Mouse (Mus musculus) embryonic facial prominence, embryonic 10.5 days (tissue): ENCODE results near the gene Dmgdh. TPM values are rescaled to one million over a fixed set of nuclear protein-coding genes. Genes with fewer than 3 reads are reported as not detected.

Experiments used
- DNase-seq: peaks from one replicate; pipeline ENCODE4 v3.0.0-alpha.2; 2017; ENCODE audit warnings: low spot score
- H3K27ac ChIP-seq: fragments of 300-500 bp; sonication (generic); replicated peaks from 2 replicates; pipeline ENCODE4 v1.5.1; 2016; ENCODE audit warnings: mild to moderate bottlenecking
- H3K27me3 ChIP-seq: fragments of 300-500 bp; sonication (generic); replicated peaks from 2 replicates; pipeline ENCODE4 v1.6.1; 2016; ENCODE audit warnings: low read depth, mild to moderate bottlenecking; ENCODE audit not compliant: poor library complexity, severe bottlenecking
- H3K36me3 ChIP-seq: fragments of 300-500 bp; sonication (generic); replicated peaks from 2 replicates; pipeline ENCODE4 v1.6.1; 2016; ENCODE audit warnings: mild to moderate bottlenecking, moderate library complexity
- H3K4me1 ChIP-seq: fragments of 300-500 bp; sonication (generic); 2 replicates; pipeline ENCODE4 v1.6.1; 2016
- H3K4me3 ChIP-seq: fragments of 300-500 bp; sonication (generic); 2 replicates; pipeline ENCODE4 v1.5.1; 2016; ENCODE audit warnings: mild to moderate bottlenecking, moderate library complexity
- H3K9me3 ChIP-seq: fragments of 300-500 bp; sonication (generic); 2 replicates; pipeline ENCODE4 v1.6.1; 2016; ENCODE audit warnings: mild to moderate bottlenecking
- WGBS: fragments of 180-500 bp; shearing (Covaris S2); methylation state at CpG from one replicate; pipeline ENCODE4 v1.1.7; 2016; 5-methylcytosine and 5-hydroxymethylcytosine counted together
- polyA plus RNA-seq: library from polyadenylated mRNA; unstranded; fragments of >200 nt; fragmentation: Nextera tagmentation; extraction: Ambion mirVana; gene quantifications from 2 replicates; pipeline ENCODE4 v1.2.1, GENCODE M21; 2016

The Dmgdh gene
- polyA plus RNA-seq, 1 experiment from 2014 or later: 0.06 TPM

GRCm38 (mm10) chr13:93761831-93762230, 87.6 kb downstream of the Dmgdh start:
- Histone ChIP-seq H3K9me3 (no peaks in the 10 kb centered on the region), H3K36me3 (no peaks in the 10 kb centered on the region), H3K27me3 (no peaks in the 10 kb centered on the region), H3K4me1 (no peaks in the 10 kb centered on the region), H3K27ac (no peak overlapping the region), H3K4me3 (no peak overlapping the region)
- no peak for DNase-seq
- WGBS: 91% methylated on average over 8 of the region's 8 CpGs

DNA sequence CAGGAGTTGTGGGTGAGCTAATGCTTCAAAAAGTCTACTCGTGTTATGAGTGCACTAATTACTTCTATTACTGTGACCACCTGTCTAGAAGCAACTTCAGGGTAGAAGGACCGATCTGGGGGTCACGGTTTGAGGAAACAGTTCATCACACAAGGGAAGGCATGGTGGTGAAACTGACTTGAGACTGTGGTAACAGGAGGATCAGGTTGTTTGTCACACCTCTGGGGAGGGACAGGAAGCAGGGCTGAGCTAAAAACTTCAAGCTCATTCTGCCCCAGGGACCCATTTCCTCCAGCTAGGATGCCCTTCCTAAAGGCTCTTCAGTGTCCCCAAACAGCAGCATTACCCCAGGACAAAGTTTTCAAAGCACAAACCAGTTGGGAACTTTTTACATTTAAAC, 88.6 kb downstream of the Dmgdh start:
- Histone ChIP-seq H3K4me3 (no peak overlapping the region), H3K4me1 (no peaks in the 10 kb centered on the region), H3K27me3 (no peaks in the 10 kb centered on the region), H3K36me3 (no peaks in the 10 kb centered on the region), H3K27ac (no peak overlapping the region), H3K9me3 (no peaks in the 10 kb centered on the region)
- WGBS: 88% methylated on average over 3 of the region's 3 CpGs
- DNase-seq: no peak

- no peaks in the 10 kb centered on the region for H3K9me3 ChIP-seq
- DNase-seq: no peak
- 89% methylated on average over 13 of the region's 13 CpGs for WGBS
- no peak overlapping the region for H3K27ac ChIP-seq
- H3K4me1 ChIP-seq: no peaks in the 10 kb centered on the region
- peaks cover 5% of the 10 kb centered on the region; the same call in 1 of the 2 replicates for H3K27me3 ChIP-seq
- no peak overlapping the region for H3K4me3 ChIP-seq
- no peaks in the 10 kb centered on the region for H3K36me3 ChIP-seq
These were observed 90.2 kb downstream of the Dmgdh start for GRCm38 (mm10) chr13:93764321-93764973.

DNA sequence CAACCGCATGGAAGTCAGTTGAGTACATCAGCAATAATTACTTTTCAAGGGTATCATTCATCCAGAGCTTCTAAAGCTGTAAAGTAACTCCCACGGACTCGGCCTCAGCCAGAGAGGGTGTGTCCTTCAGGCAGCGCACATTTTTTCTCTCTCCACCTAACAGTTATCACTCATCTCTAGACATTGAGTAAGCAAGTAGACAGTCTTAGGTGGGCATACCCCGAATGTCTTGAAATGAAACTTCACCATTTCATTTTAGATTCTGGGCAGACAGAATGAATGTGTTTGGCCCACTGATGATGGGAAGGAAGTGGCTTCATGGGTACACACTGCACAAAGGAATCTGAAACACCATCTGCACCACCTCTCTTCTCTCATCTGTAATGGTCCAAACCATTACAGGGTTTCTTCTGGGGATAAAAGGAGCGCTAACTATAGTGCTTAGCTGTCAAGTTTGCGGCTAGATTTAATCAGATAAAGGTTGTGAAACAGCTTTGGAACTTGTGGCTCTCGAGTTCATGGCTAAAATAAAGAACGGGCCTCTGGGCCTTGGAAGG, 96.9 kb downstream of the Dmgdh start:
- H3K9me3 ChIP-seq: no peaks in the 10 kb centered on the region
- H3K4me3 ChIP-seq: peak overlapping the region; percentile 74
- no peaks in the 10 kb centered on the region for H3K36me3 ChIP-seq
- H3K27me3 ChIP-seq: peaks cover 17% of the 10 kb centered on the region
- DNase-seq: no peak
- WGBS: 43% methylated on average over 9 of the region's 9 CpGs
- H3K27ac ChIP-seq: peak overlapping the region; percentile 93
- H3K4me1 ChIP-seq: peaks cover 18% of the 10 kb centered on the region

DNA sequence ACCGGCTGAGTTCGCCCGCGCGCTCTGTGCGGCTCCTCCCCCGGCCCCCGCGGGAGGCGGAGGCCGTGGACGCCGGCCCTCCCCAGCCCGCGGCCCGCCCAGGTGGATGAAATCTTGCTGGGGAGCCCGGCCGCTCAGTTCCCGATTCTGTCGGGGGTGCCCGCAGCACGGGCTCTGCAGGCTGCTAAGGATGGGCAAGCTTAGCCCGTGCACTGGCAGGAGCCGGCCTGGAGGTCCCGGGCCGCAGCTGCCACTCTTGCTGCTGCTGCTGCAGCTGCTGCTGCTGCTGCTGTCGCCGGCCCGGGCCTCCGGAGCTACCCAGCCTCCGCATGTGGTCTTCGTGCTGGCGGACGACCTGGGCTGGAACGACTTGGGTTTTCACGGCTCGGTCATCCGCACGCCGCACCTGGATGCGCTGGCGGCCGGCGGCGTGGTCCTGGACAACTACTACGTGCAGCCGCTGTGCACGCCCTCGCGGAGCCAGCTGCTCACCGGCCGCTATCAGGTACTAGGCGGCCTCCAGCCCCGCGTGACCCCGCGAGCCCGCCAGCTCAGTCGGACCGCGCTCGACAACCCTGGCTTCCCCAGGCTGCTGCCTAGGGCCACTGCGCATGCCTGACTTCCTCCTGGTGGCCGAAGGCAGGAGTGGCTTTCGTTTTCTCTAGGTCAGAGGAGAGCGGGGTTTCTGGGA, 97.5 kb downstream of the Dmgdh start, which contains the start of gene Arsb:
TSS of gene Arsb (plus strand) at position 43 of the 691 bp plus-strand sequence.
- H3K27ac ChIP-seq: peak within 1 kb of the TSS; percentile 93
- H3K4me3 ChIP-seq: peak within 1 kb of the TSS; percentile 74
- no peaks in the 10 kb centered on the region for H3K36me3 ChIP-seq
- H3K4me1 ChIP-seq: peaks cover 18% of the 10 kb centered on the region
- under 1% methylated on average over 66 of the region's 66 CpGs for WGBS
- no peaks in the 10 kb centered on the region for H3K9me3 ChIP-seq
- peak; percentile 90 for DNase-seq
- H3K27me3 ChIP-seq: peaks cover 17% of the 10 kb centered on the region

GRCm38 (mm10) chr13:93772279-93772636, 98.0 kb downstream of the Dmgdh start:
- 39% methylated on average over 8 of the region's 8 CpGs for WGBS
- Histone ChIP-seq H3K27ac (peak overlapping the region; percentile 93), H3K9me3 (no peaks in the 10 kb centered on the region), H3K36me3 (no peaks in the 10 kb centered on the region), H3K4me3 (peak overlapping the region; percentile 74), H3K4me1 (peaks cover 18% of the 10 kb centered on the region), H3K27me3 (peaks cover 17% of the 10 kb centered on the region)
- DNase-seq: no peak

DNA sequence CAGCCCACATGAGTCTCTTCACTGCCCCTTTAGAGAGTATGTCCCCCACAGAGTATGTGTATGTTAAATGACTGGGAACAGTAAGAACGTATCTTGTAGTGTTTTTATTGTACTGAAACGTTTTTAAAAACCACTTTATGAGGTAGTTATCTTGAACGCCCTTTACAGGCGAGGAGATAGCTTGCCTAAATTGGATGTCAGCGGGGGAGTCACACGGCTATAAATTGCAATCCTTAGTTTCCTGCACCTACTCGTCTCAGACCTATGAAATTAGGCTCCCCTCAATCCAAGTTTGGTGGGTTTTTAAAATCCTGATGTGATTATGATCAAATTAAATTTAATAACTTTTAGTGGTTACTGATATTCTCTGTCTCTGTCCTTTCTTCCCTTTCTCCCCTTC, 98.6 kb downstream of the Dmgdh start:
- Histone ChIP-seq H3K4me3 (no peak overlapping the region), H3K9me3 (no peaks in the 10 kb centered on the region), H3K27ac (no peak overlapping the region), H3K36me3 (no peaks in the 10 kb centered on the region), H3K27me3 (peaks cover 17% of the 10 kb centered on the region), H3K4me1 (peaks cover 18% of the 10 kb centered on the region)
- 86% methylated on average over 7 of the region's 7 CpGs for WGBS
- no peak for DNase-seq

- WGBS: 71% methylated on average over 7 of the region's 7 CpGs
- H3K4me3 ChIP-seq: no peak overlapping the region
- H3K4me1 ChIP-seq: peaks cover 18% of the 10 kb centered on the region
- H3K36me3 ChIP-seq: no peaks in the 10 kb centered on the region
- DNase-seq: no peak
- peaks cover 17% of the 10 kb centered on the region for H3K27me3 ChIP-seq
- H3K9me3 ChIP-seq: no peaks in the 10 kb centered on the region
- no peak overlapping the region for H3K27ac ChIP-seq
These were observed 99.6 kb downstream of the Dmgdh start for GRCm38 (mm10) chr13:93773704-93774315.

GRCm38 (mm10) chr13:93782823-93783222, 108.6 kb downstream of the Dmgdh start:
- Histone ChIP-seq H3K9me3 (peaks cover 3% of the 10 kb centered on the region; the same call in 1 of the 2 replicates), H3K4me1 (no peaks in the 10 kb centered on the region), H3K4me3 (no peak overlapping the region), H3K27me3 (no peaks in the 10 kb centered on the region), H3K36me3 (no peaks in the 10 kb centered on the region), H3K27ac (no peak overlapping the region)
- DNase-seq: no peak
- WGBS: 87% methylated on average over 5 of the region's 5 CpGs

- H3K27me3 ChIP-seq: no peaks in the 10 kb centered on the region
- peaks cover 3% of the 10 kb centered on the region; the same call in 1 of the 2 replicates for H3K9me3 ChIP-seq
- DNase-seq: peak; percentile 14
- H3K27ac ChIP-seq: no peak overlapping the region
- no peaks in the 10 kb centered on the region for H3K36me3 ChIP-seq
- 77% methylated on average over 3 of the region's 3 CpGs for WGBS
- H3K4me3 ChIP-seq: no peak overlapping the region
- H3K4me1 ChIP-seq: no peaks in the 10 kb centered on the region
These were observed 111.1 kb downstream of the Dmgdh start for GRCm38 (mm10) chr13:93785329-93785728.

- no peak overlapping the region for H3K27ac ChIP-seq
- H3K4me3 ChIP-seq: no peak overlapping the region
- H3K9me3 ChIP-seq: peaks cover 3% of the 10 kb centered on the region; the same call in 1 of the 2 replicates
- 85% methylated on average over 2 of the region's 2 CpGs for WGBS
- H3K27me3 ChIP-seq: no peaks in the 10 kb centered on the region
- no peaks in the 10 kb centered on the region for H3K36me3 ChIP-seq
- H3K4me1 ChIP-seq: no peaks in the 10 kb centered on the region
- DNase-seq: no peak
These were observed 111.8 kb downstream of the Dmgdh start for GRCm38 (mm10) chr13:93786051-93786450.

DNA sequence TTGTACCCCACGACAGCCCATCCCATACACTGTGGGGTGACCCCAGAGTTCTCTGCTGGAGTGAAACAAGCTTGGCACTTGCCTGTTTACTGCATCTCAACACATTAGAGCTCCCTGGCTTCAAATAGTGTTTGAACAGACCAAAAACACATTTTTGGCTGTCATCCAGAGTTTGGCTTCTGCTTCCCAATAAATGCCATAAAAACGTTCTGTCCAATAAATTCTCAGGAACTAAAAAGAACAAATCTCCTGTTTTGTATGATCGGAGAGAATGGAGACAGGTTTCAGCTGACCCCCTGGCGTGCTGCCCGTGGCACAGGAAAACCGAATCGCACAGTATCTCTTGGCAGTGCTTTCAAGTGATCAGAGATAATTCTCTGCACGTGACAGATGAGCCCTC, 113.4 kb downstream of the Dmgdh start:
- Histone ChIP-seq H3K4me3 (no peak overlapping the region), H3K36me3 (no peaks in the 10 kb centered on the region), H3K4me1 (no peaks in the 10 kb centered on the region), H3K9me3 (no peaks in the 10 kb centered on the region), H3K27ac (no peak overlapping the region), H3K27me3 (no peaks in the 10 kb centered on the region)
- no peak for DNase-seq
- 83% methylated on average over 8 of the region's 8 CpGs for WGBS
